Mouse (Mus musculus): ENCODE results near the gene Proca1. TPM values are rescaled to one million over a fixed set of nuclear protein-coding genes. Genes with fewer than 3 reads are reported as not detected.

The Proca1 gene
- total and polyA plus RNA-seq, 2 experiments from 2014 or later = 3.2 TPM; not detected in 1

- Histone ChIP-seq H3K9ac (replicated peaks; ENCODE audit: low read depth, low read length) (no peak overlapping the region), H3K27me3 (ENCODE audit: control insufficient read depth, insufficient read depth, low read length) (no peaks in the 10 kb centered on the region), H3K4me1 (ENCODE audit: control insufficient read depth, insufficient read depth) (no peaks in the 10 kb centered on the region), H3K36me3 (replicated peaks; ENCODE audit: control insufficient read depth, insufficient read depth, low read length) (peaks cover 74% of the 10 kb centered on the region), H3K4me2 (ENCODE audit: low read depth, low read length) (no peak overlapping the region), H3K9me3 (replicated peaks; ENCODE audit: control insufficient read depth, low read length) (no peaks in the 10 kb centered on the region), H3K27ac (ENCODE audit: low read depth) (no peak overlapping the region), H3K4me3 (ENCODE audit: low read depth, low read length) (no peak overlapping the region)
- no peak for TF ChIP-seq EP300 (IDR thresholded peaks at IDR 0.05; ENCODE audit: low read depth)
- DNase-seq (ENCODE audit: low spot score) (no peak), ATAC-seq (ENCODE audit: insufficient read depth, low read depth) (no peak)
- WGBS = 89% methylated on average over 7 of the region's 7 CpGs
Observed at GRCm38 (mm10) chr11:78207190-78207589, 14.0 kb downstream of the Proca1 start.

DNA sequence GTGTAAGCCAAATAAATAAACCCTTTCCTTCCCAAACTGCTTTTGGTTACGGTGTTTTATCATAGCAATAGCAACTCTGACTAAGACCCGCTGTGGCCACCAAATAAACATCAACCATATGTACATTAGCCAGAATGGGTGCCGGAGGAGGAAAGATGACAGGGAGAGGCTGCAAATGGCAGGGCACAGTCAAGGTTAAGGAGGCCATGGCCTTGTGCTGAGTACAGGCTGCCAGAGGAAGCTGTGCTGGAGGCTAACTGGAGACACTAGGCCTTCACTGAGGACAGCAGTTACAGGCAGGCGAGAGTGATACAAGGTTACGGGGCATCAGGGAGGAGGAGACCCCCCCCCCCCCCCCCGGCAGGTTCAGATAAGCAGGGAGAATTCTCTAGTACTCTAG lies 16.7 kb downstream of the Proca1 start:
- TF ChIP-seq CTCF (IDR thresholded peaks at IDR 0.05; ENCODE audit: low read depth) = no peak
- TF ChIP-seq EP300 (IDR thresholded peaks at IDR 0.05; ENCODE audit: low read depth) = no peak
- H3K4me2 ChIP-seq (ENCODE audit: low read depth, low read length) = no peak overlapping the region
- peaks cover 93% of the 10 kb centered on the region for H3K36me3 ChIP-seq (replicated peaks; ENCODE audit: control insufficient read depth, insufficient read depth, low read length)
- no peaks in the 10 kb centered on the region for H3K27me3 ChIP-seq (ENCODE audit: control insufficient read depth, insufficient read depth, low read length)
- no peaks in the 10 kb centered on the region for H3K9me3 ChIP-seq (replicated peaks; ENCODE audit: control insufficient read depth, low read length)
- no peak overlapping the region for H3K9ac ChIP-seq (replicated peaks; ENCODE audit: low read depth, low read length)
- no peak overlapping the region for H3K4me3 ChIP-seq (ENCODE audit: low read depth, low read length)
- H3K27ac ChIP-seq (ENCODE audit: low read depth) = no peak overlapping the region
- ATAC-seq (ENCODE audit: insufficient read depth, low read depth) = no peak
- H3K4me1 ChIP-seq (ENCODE audit: control insufficient read depth, insufficient read depth) = no peaks in the 10 kb centered on the region
- DNase-seq (ENCODE audit: low spot score) = no peak
- WGBS = 92% methylated on average over 6 of the region's 6 CpGs

DNA sequence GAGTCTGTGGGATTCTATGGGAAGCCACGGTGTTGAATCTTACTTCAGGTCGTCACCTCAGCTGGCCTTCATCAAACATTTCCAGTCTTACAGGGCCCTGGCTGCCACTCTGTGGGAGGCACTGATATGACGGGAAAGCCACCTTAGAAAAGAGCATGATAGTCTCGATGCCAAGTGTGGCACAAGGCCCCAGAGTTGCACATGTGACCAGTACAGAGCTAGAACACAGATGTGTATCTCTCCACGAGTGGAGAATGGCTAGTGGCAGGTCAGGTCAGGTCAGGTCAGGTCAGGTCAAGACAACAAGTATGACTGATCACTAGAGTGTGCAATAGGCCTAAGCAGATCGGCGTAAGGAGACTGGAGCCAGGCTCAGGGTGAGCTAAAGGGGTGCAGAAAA lies 17.4 kb downstream of the Proca1 start:
- Histone ChIP-seq H3K9ac (replicated peaks; ENCODE audit: low read depth, low read length) (no peak overlapping the region), H3K27me3 (ENCODE audit: control insufficient read depth, insufficient read depth, low read length) (no peaks in the 10 kb centered on the region), H3K4me2 (ENCODE audit: low read depth, low read length) (no peak overlapping the region), H3K9me3 (replicated peaks; ENCODE audit: control insufficient read depth, low read length) (no peaks in the 10 kb centered on the region), H3K4me1 (ENCODE audit: control insufficient read depth, insufficient read depth) (no peaks in the 10 kb centered on the region), H3K27ac (ENCODE audit: low read depth) (no peak overlapping the region), H3K4me3 (ENCODE audit: low read depth, low read length) (no peak overlapping the region), H3K36me3 (replicated peaks; ENCODE audit: control insufficient read depth, insufficient read depth, low read length) (peaks cover 96% of the 10 kb centered on the region)
- ATAC-seq (ENCODE audit: insufficient read depth, low read depth) (no peak), DNase-seq (ENCODE audit: low spot score) (no peak)
- WGBS = 66% methylated on average over 7 of the region's 7 CpGs
- TF ChIP-seq CTCF (IDR thresholded peaks at IDR 0.05; ENCODE audit: low read depth) (no peak), EP300 (IDR thresholded peaks at IDR 0.05; ENCODE audit: low read depth) (no peak)

- Histone ChIP-seq H3K36me3 (replicated peaks; ENCODE audit: control insufficient read depth, insufficient read depth, low read length) (peaks cover 96% of the 10 kb centered on the region), H3K27ac (ENCODE audit: low read depth) (no peak overlapping the region), H3K27me3 (ENCODE audit: control insufficient read depth, insufficient read depth, low read length) (no peaks in the 10 kb centered on the region), H3K4me1 (ENCODE audit: control insufficient read depth, insufficient read depth) (no peaks in the 10 kb centered on the region), H3K4me3 (ENCODE audit: low read depth, low read length) (no peak overlapping the region), H3K9me3 (replicated peaks; ENCODE audit: control insufficient read depth, low read length) (no peaks in the 10 kb centered on the region), H3K4me2 (ENCODE audit: low read depth, low read length) (no peak overlapping the region), H3K9ac (replicated peaks; ENCODE audit: low read depth, low read length) (no peak overlapping the region)
- TF ChIP-seq EP300 (IDR thresholded peaks at IDR 0.05; ENCODE audit: low read depth) (no peak), CTCF (IDR thresholded peaks at IDR 0.05; ENCODE audit: low read depth) (no peak)
- DNase-seq (ENCODE audit: low spot score) (no peak), ATAC-seq (ENCODE audit: insufficient read depth, low read depth) (no peak)
- WGBS = 86% methylated on average over 5 of the region's 5 CpGs
Observed at GRCm38 (mm10) chr11:78211513-78211912, 18.3 kb downstream of the Proca1 start.

GRCm38 (mm10) chr11:78213086-78213817 lies 20.1 kb downstream of the Proca1 start:
- H3K27me3 ChIP-seq (ENCODE audit: control insufficient read depth, insufficient read depth, low read length) = no peaks in the 10 kb centered on the region
- no peak overlapping the region for H3K27ac ChIP-seq (ENCODE audit: low read depth)
- TF ChIP-seq CTCF (IDR thresholded peaks at IDR 0.05; ENCODE audit: low read depth) (no peak), EP300 (IDR thresholded peaks at IDR 0.05; ENCODE audit: low read depth) (no peak)
- no peak overlapping the region for H3K9ac ChIP-seq (replicated peaks; ENCODE audit: low read depth, low read length)
- DNase-seq (ENCODE audit: low spot score) = no peak
- no peaks in the 10 kb centered on the region for H3K4me1 ChIP-seq (ENCODE audit: control insufficient read depth, insufficient read depth)
- H3K4me3 ChIP-seq (ENCODE audit: low read depth, low read length) = no peak overlapping the region
- no peak for ATAC-seq (ENCODE audit: insufficient read depth, low read depth)
- H3K9me3 ChIP-seq (replicated peaks; ENCODE audit: control insufficient read depth, low read length) = no peaks in the 10 kb centered on the region
- H3K4me2 ChIP-seq (ENCODE audit: low read depth, low read length) = no peak overlapping the region
- WGBS = 89% methylated on average over 14 of the region's 14 CpGs
- H3K36me3 ChIP-seq (replicated peaks; ENCODE audit: control insufficient read depth, insufficient read depth, low read length) = peaks cover 96% of the 10 kb centered on the region

All from heart, postnatal 0 days (tissue).